Mouse (Mus musculus) thymus, adult 2 months (tissue): ENCODE results near the gene Dcaf1. TPM values are rescaled to one million over a fixed set of nuclear protein-coding genes. Genes with fewer than 3 reads are reported as not detected.
A peak's percentile ranks its signal among the peaks of the same experiment; 100 is the strongest.

ENCODE experiments used
- DNase-seq: peaks from one replicate; pipeline ENCODE4 v3.0.0; 2021
- H3K27ac ChIP-seq: fragments of 200-500 bp; 2 replicates; pipeline ENCODE4 v1.5.1; 2012; ENCODE audit warnings: low read length, control low read depth; ENCODE audit not compliant: control insufficient read depth, insufficient read depth
- H3K27me3 ChIP-seq: fragments of 200-500 bp; 2 replicates; pipeline ENCODE4 v1.6.1; 2012; ENCODE audit warnings: mild to moderate bottlenecking, low read length, moderate library complexity, mixed read lengths; ENCODE audit not compliant: control insufficient read depth, insufficient read depth
- H3K36me3 ChIP-seq: fragments of 200-500 bp; 2 replicates; pipeline ENCODE4 v1.6.1; 2012; ENCODE audit warnings: mild to moderate bottlenecking, low read length, moderate library complexity; ENCODE audit not compliant: control insufficient read depth, insufficient read depth
- H3K4me1 ChIP-seq: fragments of 200-500 bp; replicated peaks from 2 replicates; pipeline ENCODE4 v1.6.1; 2012; ENCODE audit warnings: low read length; ENCODE audit not compliant: control insufficient read depth, insufficient read depth
- H3K4me3 ChIP-seq: fragments of 200-500 bp; 2 replicates; pipeline ENCODE4 v1.5.1; 2012; ENCODE audit warnings: mild to moderate bottlenecking, low read length, control low read depth, moderate library complexity; ENCODE audit not compliant: control insufficient read depth, insufficient read depth
- CTCF ChIP-seq: fragments of 200-500 bp; IDR thresholded peaks from 2 replicates; pipeline ENCODE4 v1.5.1; 2012; ENCODE audit warnings: mild to moderate bottlenecking, control low read depth, low read length, moderate library complexity, borderline replicate concordance; ENCODE audit not compliant: control insufficient read depth, poor library complexity, insufficient read depth; ENCODE audit errors: extremely low read depth
- POLR2A ChIP-seq: fragments of 200-500 bp; IDR thresholded peaks from 2 replicates; pipeline ENCODE4 v1.6.1; 2012; ENCODE audit warnings: mild to moderate bottlenecking, low read length, control low read depth, moderate library complexity; ENCODE audit not compliant: control insufficient read depth, poor library complexity, insufficient read depth; ENCODE audit errors: extremely low read depth
- WGBS: fragments of 180-500 bp; shearing (Covaris S2); methylation state at CpG from one replicate; pipeline ENCODE4 v1.1.7; 2018; 5-methylcytosine and 5-hydroxymethylcytosine counted together
- polyA plus RNA-seq: library from polyadenylated mRNA; depleted of rRNA; stranded (reverse); fragments of >200 nt; gene quantifications from 2 replicates; pipeline ENCODE4 v1.2.3, GENCODE M21; 2012; rRNA removed

The Dcaf1 gene
- polyA plus RNA-seq: 26.1 and 27.0 TPM in 2 replicates

DNA sequence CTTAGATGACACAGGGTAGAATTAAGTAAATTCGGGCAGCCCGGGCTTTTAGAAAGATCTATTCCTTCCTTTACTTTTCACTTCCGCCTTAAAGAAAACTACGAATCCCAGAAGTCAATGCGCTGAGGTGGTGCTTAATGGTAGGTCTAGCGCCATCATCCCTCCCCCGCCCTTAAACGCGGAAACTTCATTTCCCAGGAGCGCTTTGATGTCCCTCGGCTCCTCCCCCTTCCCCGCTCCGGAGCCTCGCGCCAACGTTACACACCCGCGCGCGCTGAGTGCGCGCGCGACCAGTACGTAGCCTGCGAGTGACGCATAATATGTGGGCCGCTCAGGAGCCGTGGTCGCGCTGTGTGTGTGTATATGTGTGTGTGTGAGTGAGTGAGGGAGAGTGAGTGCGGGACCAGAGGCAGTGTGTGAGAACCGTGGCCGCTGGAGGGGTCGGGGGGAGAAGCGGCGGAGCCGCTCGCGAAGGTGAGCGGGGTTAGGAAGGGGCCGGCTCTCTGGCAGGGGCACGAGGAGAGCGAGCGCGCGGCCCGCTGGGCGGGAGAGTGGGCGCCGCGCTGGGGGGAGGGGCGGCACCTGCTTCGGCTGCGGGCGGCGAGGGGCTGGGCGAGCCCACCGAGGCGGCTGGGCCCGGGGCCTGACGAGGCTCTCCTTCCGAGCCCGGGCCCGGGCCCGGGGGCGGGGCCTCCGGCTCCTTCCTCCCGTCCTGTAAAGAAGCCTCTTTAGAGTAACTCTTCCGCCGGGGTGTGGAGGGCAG is at the start of gene Dcaf1:
TSS of gene Dcaf1 (plus strand) at position 257 of the 763 bp plus-strand sequence.
- TF ChIP-seq CTCF (peak; percentile 54; the same call in 1 of the 2 replicates), POLR2A (peak; percentile 52; the same call in 1 of the 2 replicates)
- WGBS: under 1% methylated on average over 70 of the region's 71 CpGs
- Histone ChIP-seq H3K36me3 (no peaks in the 10 kb centered on the region), H3K4me3 (peak within 1 kb of the TSS; percentile 55), H3K4me1 (peaks cover 3% of the 10 kb centered on the region; the same call in 1 of the 2 replicates), H3K27ac (peak within 1 kb of the TSS; percentile 59; the same call in 1 of the 2 replicates), H3K27me3 (no peaks in the 10 kb centered on the region)
- peak; percentile 94 for DNase-seq

DNA sequence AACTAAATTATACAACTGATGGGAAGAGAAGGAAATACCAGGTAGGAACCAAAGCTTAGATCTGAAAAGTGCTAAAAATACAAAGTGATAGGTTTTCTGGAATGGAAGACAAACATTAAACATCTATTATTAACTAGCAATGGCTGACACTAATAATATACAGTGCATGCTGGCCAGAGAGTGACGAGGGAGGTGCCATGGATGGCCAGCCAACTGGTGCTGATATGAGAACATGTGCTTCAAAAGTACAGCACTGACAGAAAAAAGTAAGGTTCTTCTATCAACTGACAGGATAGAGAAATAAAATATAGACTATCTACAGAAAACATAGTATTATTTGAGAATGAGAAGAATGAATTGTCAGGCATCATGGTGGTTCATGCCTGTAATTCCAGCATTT is 45.6 kb upstream of the Dcaf1 start:
- H3K27me3 ChIP-seq: no peaks in the 10 kb centered on the region
- no peaks in the 10 kb centered on the region for H3K36me3 ChIP-seq
- TF ChIP-seq CTCF (no peak), POLR2A (no peak)
- 92% methylated on average over 1 of the region's 1 CpGs for WGBS
- no peak overlapping the region for H3K4me3 ChIP-seq
- H3K4me1 ChIP-seq: no peaks in the 10 kb centered on the region
- no peak for DNase-seq
- H3K27ac ChIP-seq: no peak overlapping the region

GRCm38 (mm10) chr9:106777423-106777822 is 44.3 kb upstream of the Dcaf1 start:
- no peaks in the 10 kb centered on the region for H3K27me3 ChIP-seq
- H3K4me3 ChIP-seq: no peak overlapping the region
- H3K4me1 ChIP-seq: no peaks in the 10 kb centered on the region
- no peak overlapping the region for H3K27ac ChIP-seq
- WGBS: 92% methylated on average over 3 of the region's 3 CpGs
- no peaks in the 10 kb centered on the region for H3K36me3 ChIP-seq
- TF ChIP-seq POLR2A: no peak
- TF ChIP-seq CTCF: no peak
- no peak for DNase-seq

DNA sequence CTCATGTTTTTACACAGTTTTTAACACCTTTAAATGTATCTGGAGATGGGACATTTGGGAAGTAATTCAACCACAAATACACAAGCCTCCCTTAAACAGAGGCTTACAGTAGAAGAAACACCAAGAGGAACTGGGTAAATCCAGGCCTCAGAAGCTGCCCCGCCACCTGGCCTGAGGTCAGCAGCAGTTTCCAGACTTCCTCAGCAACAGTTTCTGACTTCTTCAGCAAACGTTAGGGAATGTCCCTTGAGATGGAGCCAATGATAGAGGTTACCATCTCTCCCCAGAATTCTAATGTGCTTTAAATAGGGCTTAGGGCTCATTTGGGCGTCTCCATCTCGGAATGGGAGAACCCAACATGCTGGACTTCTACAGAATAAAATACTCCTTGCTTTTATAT is 43.4 kb upstream of the Dcaf1 start:
- DNase-seq: no peak
- no peaks in the 10 kb centered on the region for H3K36me3 ChIP-seq
- no peak overlapping the region for H3K27ac ChIP-seq
- TF ChIP-seq CTCF (no peak), POLR2A (no peak)
- WGBS: 73% methylated on average over 4 of the region's 4 CpGs
- no peaks in the 10 kb centered on the region for H3K4me1 ChIP-seq
- H3K4me3 ChIP-seq: no peak overlapping the region
- no peaks in the 10 kb centered on the region for H3K27me3 ChIP-seq

GRCm38 (mm10) chr9:106780086-106780485 is 41.6 kb upstream of the Dcaf1 start:
- Histone ChIP-seq H3K27me3 (no peaks in the 10 kb centered on the region), H3K4me3 (no peak overlapping the region), H3K4me1 (no peaks in the 10 kb centered on the region), H3K36me3 (no peaks in the 10 kb centered on the region), H3K27ac (no peak overlapping the region)
- TF ChIP-seq CTCF: no peak
- TF ChIP-seq POLR2A: no peak
- no peak for DNase-seq
- 95% methylated on average over 3 of the region's 3 CpGs for WGBS

DNA sequence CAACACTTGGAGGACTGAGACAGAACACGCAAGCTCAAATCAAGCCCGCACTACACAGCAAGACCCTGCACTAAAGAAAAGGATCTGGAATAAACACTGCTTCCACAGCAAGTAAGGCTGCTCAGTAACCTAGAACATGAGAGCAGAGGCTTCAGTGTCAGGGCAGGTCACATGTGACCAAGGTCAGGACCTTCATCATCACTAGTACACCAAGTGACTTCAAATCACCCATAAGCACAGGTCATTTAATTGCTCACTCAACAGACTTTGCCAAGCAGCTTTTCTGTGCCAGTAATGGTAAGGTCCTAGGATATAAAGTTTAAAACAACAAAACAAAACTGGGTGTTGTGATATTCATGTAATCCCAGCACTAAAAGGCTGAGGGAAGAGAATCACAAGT is 38.1 kb upstream of the Dcaf1 start:
- TF ChIP-seq CTCF: no peak
- no peak for TF ChIP-seq POLR2A
- H3K36me3 ChIP-seq: no peaks in the 10 kb centered on the region
- H3K4me1 ChIP-seq: peaks cover 6% of the 10 kb centered on the region
- H3K4me3 ChIP-seq: no peak overlapping the region
- H3K27me3 ChIP-seq: no peaks in the 10 kb centered on the region
- no peak for DNase-seq
- whole genome bisulfite sequencing: 99% methylated on average over 2 of the region's 2 CpGs
- H3K27ac ChIP-seq: no peak overlapping the region

- WGBS: 87% methylated on average over 3 of the region's 3 CpGs
These were observed 36.5 kb upstream of the Dcaf1 start for GRCm38 (mm10) chr9:106785206-106785605.

More at GRCm38 (mm10) chr9:106785206-106785605, 36.5 kb upstream of the Dcaf1 start:
- H3K4me1 ChIP-seq: peaks cover 9% of the 10 kb centered on the region
- H3K27ac ChIP-seq: no peak overlapping the region
- no peak overlapping the region for H3K4me3 ChIP-seq
- no peak for DNase-seq
- no peaks in the 10 kb centered on the region for H3K36me3 ChIP-seq
- H3K27me3 ChIP-seq: no peaks in the 10 kb centered on the region
- TF ChIP-seq POLR2A (no peak), CTCF (no peak)
